Mouse (Mus musculus) hindbrain, embryonic 11.5 days (tissue): Measurements from ENCODE around the gene Abcc9. TPM values are rescaled to one million over a fixed set of nuclear protein-coding genes. Genes with fewer than 3 reads are reported as not detected.

Experiments used
- ATAC-seq: fragments of 200-750 bp; cut with Nextera tagmentation; 2 replicates; pipeline ENCODE4 v1.8.0; 2017; ENCODE audit warnings: mild to moderate bottlenecking, moderate TSS enrichment, moderate library complexity; ENCODE audit not compliant: low FRiP score
- DNase-seq: peaks from one replicate; pipeline ENCODE4 v3.0.0-alpha.2; 2015; ENCODE audit warnings: low spot score
- H3K27ac ChIP-seq: fragments of 300-500 bp; sonication (generic); 2 replicates; pipeline ENCODE4 v1.5.1; 2014; ENCODE audit warnings: mild to moderate bottlenecking, low read depth, low read length
- H3K27me3 ChIP-seq: fragments of 300-500 bp; sonication (generic); 2 replicates; pipeline ENCODE4 v1.6.1; 2014; ENCODE audit warnings: mild to moderate bottlenecking, low read length, moderate library complexity, mixed read lengths; ENCODE audit not compliant: control insufficient read depth, insufficient read depth
- H3K36me3 ChIP-seq: fragments of 300-500 bp; sonication (generic); 2 replicates; pipeline ENCODE4 v1.6.1; 2014; ENCODE audit warnings: mild to moderate bottlenecking, low read length, moderate library complexity, mixed read lengths; ENCODE audit not compliant: control insufficient read depth, insufficient read depth
- H3K4me1 ChIP-seq: fragments of 300-500 bp; sonication (generic); replicated peaks from 2 replicates; pipeline ENCODE4 v1.6.1; 2014; ENCODE audit warnings: low read length, mixed read lengths; ENCODE audit not compliant: control insufficient read depth, insufficient read depth
- H3K4me2 ChIP-seq: fragments of 300-500 bp; sonication (generic); replicated peaks from 2 replicates; pipeline ENCODE4 v1.6.1; 2014; ENCODE audit warnings: mild to moderate bottlenecking, low read depth, low read length
- H3K4me3 ChIP-seq: fragments of 300-500 bp; sonication (generic); 2 replicates; pipeline ENCODE4 v1.5.1; 2014; ENCODE audit warnings: low read depth, low read length
- H3K9ac ChIP-seq: fragments of 300-500 bp; sonication (generic); 2 replicates; pipeline ENCODE4 v1.6.1; 2014; ENCODE audit warnings: low read depth, low read length
- H3K9me3 ChIP-seq: fragments of 300-500 bp; sonication (generic); 2 replicates; pipeline ENCODE4 v1.6.1; 2016; ENCODE audit warnings: low read length; ENCODE audit not compliant: control insufficient read depth
- WGBS: fragments of 180-500 bp; shearing (Covaris S2); extraction: QIAGEN DNeasy Blood & Tissue Kit; methylation state at CpG from one replicate; pipeline ENCODE4 v1.1.7; 2014; 5-methylcytosine and 5-hydroxymethylcytosine counted together
- polyA plus RNA-seq: library from polyadenylated mRNA; unstranded; fragments of >200 nt; fragmentation: Nextera tagmentation; extraction: Ambion mirVana; gene quantifications from 2 replicates; pipeline ENCODE4 v1.2.1, GENCODE M21; 2014

Gene Abcc9
- polyA plus RNA-seq, 1 experiment from 2014 or later = 3.4 TPM

- WGBS = 60% methylated on average over 5 of the region's 5 CpGs
- H3K4me2 ChIP-seq = no peak overlapping the region
- no peaks in the 10 kb centered on the region for H3K36me3 ChIP-seq
- ATAC-seq = no peak
- H3K9ac ChIP-seq = no peak overlapping the region
- H3K4me3 ChIP-seq = no peak overlapping the region
- no peaks in the 10 kb centered on the region for H3K9me3 ChIP-seq
- no peak overlapping the region for H3K27ac ChIP-seq
- H3K27me3 ChIP-seq = no peaks in the 10 kb centered on the region
- H3K4me1 ChIP-seq = no peaks in the 10 kb centered on the region
- DNase-seq = no peak
Measured at GRCm38 (mm10) chr6:142654561-142654960, 47.6 kb downstream of the Abcc9 start.

GRCm38 (mm10) chr6:142652175-142652574, 49.9 kb downstream of the Abcc9 start:
- Histone ChIP-seq H3K27me3 (no peaks in the 10 kb centered on the region), H3K27ac (no peak overlapping the region), H3K9ac (no peak overlapping the region), H3K4me1 (no peaks in the 10 kb centered on the region), H3K4me2 (no peak overlapping the region), H3K4me3 (no peak overlapping the region), H3K36me3 (no peaks in the 10 kb centered on the region), H3K9me3 (no peaks in the 10 kb centered on the region)
- DNase-seq (no peak), ATAC-seq (no peak)
- 77% methylated on average over 1 of the region's 1 CpGs for WGBS

GRCm38 (mm10) chr6:142649331-142649730, 52.8 kb downstream of the Abcc9 start:
- H3K27ac ChIP-seq = no peak overlapping the region
- no peak overlapping the region for H3K9ac ChIP-seq
- no peak for ATAC-seq
- H3K4me3 ChIP-seq = no peak overlapping the region
- WGBS = 81% methylated on average over 3 of the region's 3 CpGs
- no peak for DNase-seq
- H3K27me3 ChIP-seq = no peaks in the 10 kb centered on the region
- H3K36me3 ChIP-seq = no peaks in the 10 kb centered on the region
- H3K9me3 ChIP-seq = no peaks in the 10 kb centered on the region
- H3K4me2 ChIP-seq = no peak overlapping the region
- H3K4me1 ChIP-seq = no peaks in the 10 kb centered on the region

- no peak overlapping the region for H3K4me2 ChIP-seq
- H3K27me3 ChIP-seq = no peaks in the 10 kb centered on the region
- no peak overlapping the region for H3K4me3 ChIP-seq
- ATAC-seq = no peak
- WGBS = 85% methylated on average over 7 of the region's 7 CpGs
- no peak for DNase-seq
- no peaks in the 10 kb centered on the region for H3K36me3 ChIP-seq
- no peak overlapping the region for H3K9ac ChIP-seq
- no peak overlapping the region for H3K27ac ChIP-seq
- H3K4me1 ChIP-seq = no peaks in the 10 kb centered on the region
- no peaks in the 10 kb centered on the region for H3K9me3 ChIP-seq
Measured at GRCm38 (mm10) chr6:142645474-142645873, 56.6 kb downstream of the Abcc9 start.

GRCm38 (mm10) chr6:142639301-142639700, 62.8 kb downstream of the Abcc9 start:
- H3K4me2 ChIP-seq = no peak overlapping the region
- H3K4me3 ChIP-seq = no peak overlapping the region
- H3K9ac ChIP-seq = no peak overlapping the region
- ATAC-seq (no peak), DNase-seq (no peak)
- H3K4me1 ChIP-seq = no peaks in the 10 kb centered on the region
- WGBS = 82% methylated on average over 10 of the region's 10 CpGs
- no peaks in the 10 kb centered on the region for H3K9me3 ChIP-seq
- H3K27ac ChIP-seq = no peak overlapping the region
- no peaks in the 10 kb centered on the region for H3K36me3 ChIP-seq
- no peaks in the 10 kb centered on the region for H3K27me3 ChIP-seq

- Histone ChIP-seq H3K9ac (no peak overlapping the region), H3K4me1 (no peaks in the 10 kb centered on the region), H3K27ac (no peak overlapping the region), H3K9me3 (no peaks in the 10 kb centered on the region), H3K4me3 (no peak overlapping the region), H3K36me3 (no peaks in the 10 kb centered on the region), H3K4me2 (no peak overlapping the region), H3K27me3 (no peaks in the 10 kb centered on the region)
- 71% methylated on average over 4 of the region's 4 CpGs for WGBS
- no peak for ATAC-seq
- DNase-seq = no peak
Measured at GRCm38 (mm10) chr6:142635654-142636053, 66.5 kb downstream of the Abcc9 start.

- Histone ChIP-seq H3K27ac (no peak overlapping the region), H3K9me3 (no peaks in the 10 kb centered on the region), H3K4me2 (no peak overlapping the region), H3K36me3 (no peaks in the 10 kb centered on the region), H3K27me3 (no peaks in the 10 kb centered on the region), H3K9ac (no peak overlapping the region), H3K4me1 (no peaks in the 10 kb centered on the region), H3K4me3 (no peak overlapping the region)
- ATAC-seq (no peak), DNase-seq (no peak)
Measured at GRCm38 (mm10) chr6:142635185-142635583, 66.9 kb downstream of the Abcc9 start.

- H3K27me3 ChIP-seq = no peaks in the 10 kb centered on the region
- no peak for DNase-seq
- H3K27ac ChIP-seq = no peak overlapping the region
- H3K4me2 ChIP-seq = no peak overlapping the region
- no peak for ATAC-seq
- no peaks in the 10 kb centered on the region for H3K9me3 ChIP-seq
- no peak overlapping the region for H3K9ac ChIP-seq
- WGBS = 77% methylated on average over 10 of the region's 10 CpGs
- H3K4me1 ChIP-seq = no peaks in the 10 kb centered on the region
- no peaks in the 10 kb centered on the region for H3K36me3 ChIP-seq
- no peak overlapping the region for H3K4me3 ChIP-seq
Measured at GRCm38 (mm10) chr6:142634530-142635184, 67.5 kb downstream of the Abcc9 start.

- WGBS = 71% methylated on average over 6 of the region's 6 CpGs
- ATAC-seq = no peak
- H3K36me3 ChIP-seq = no peaks in the 10 kb centered on the region
- no peak overlapping the region for H3K4me2 ChIP-seq
- H3K9ac ChIP-seq = no peak overlapping the region
- no peaks in the 10 kb centered on the region for H3K9me3 ChIP-seq
- no peak for DNase-seq
- no peak overlapping the region for H3K27ac ChIP-seq
- no peaks in the 10 kb centered on the region for H3K27me3 ChIP-seq
- no peak overlapping the region for H3K4me3 ChIP-seq
- no peaks in the 10 kb centered on the region for H3K4me1 ChIP-seq
Measured at GRCm38 (mm10) chr6:142623351-142623750, 78.8 kb downstream of the Abcc9 start.
